Mouse (Mus musculus) liver, adult 2 months (tissue): ENCODE measurements at regions not wholly inside any gene's neighbourhood (a gene's known extent, or its start where the extent isn't known, plus 50 kb on each side); places are given as distances from the start of the nearest gene placed in this dataset.

Source experiments
- DNase-seq: peaks from one replicate; pipeline ENCODE4 v3.0.0-alpha.2; 2011; ENCODE audit warnings: low read depth, low spot score; ENCODE audit errors: extremely low read depth
- H3K27ac ChIP-seq: fragments of 200-500 bp; replicated peaks from 2 replicates; pipeline ENCODE4 v1.5.1; 2012; ENCODE audit warnings: low read depth, mild to moderate bottlenecking, control low read depth, inconsistent platforms, low read length; ENCODE audit not compliant: insufficient read depth
- H3K27me3 ChIP-seq: fragments of 200-500 bp; 2 replicates; pipeline ENCODE4 v1.6.1; 2012; ENCODE audit warnings: mild to moderate bottlenecking, moderate library complexity, low read length, inconsistent platforms; ENCODE audit not compliant: control insufficient read depth, insufficient read depth
- H3K36me3 ChIP-seq: fragments of 200-500 bp; 2 replicates; pipeline ENCODE4 v1.6.1; 2012; ENCODE audit warnings: low read length, inconsistent platforms; ENCODE audit not compliant: control insufficient read depth, insufficient read depth
- H3K4me1 ChIP-seq: fragments of 200-500 bp; 2 replicates; pipeline ENCODE4 v1.6.1; 2011; ENCODE audit warnings: low read length; ENCODE audit not compliant: control insufficient read depth, insufficient read depth
- H3K4me3 ChIP-seq: fragments of 200-500 bp; 2 replicates; pipeline ENCODE4 v1.5.1; 2011; ENCODE audit warnings: low read depth, mild to moderate bottlenecking, control low read depth, low read length, moderate library complexity; ENCODE audit not compliant: insufficient read depth
- H3K79me2 ChIP-seq: fragments of 200-500 bp; 2 replicates; pipeline ENCODE4 v1.6.1; 2012; ENCODE audit warnings: inconsistent platforms, mild to moderate bottlenecking, low read length, moderate library complexity; ENCODE audit not compliant: control insufficient read depth, insufficient read depth
- H3K9ac ChIP-seq: fragments of 200-500 bp; 2 replicates; pipeline ENCODE4 v1.6.1; 2012; ENCODE audit warnings: low read depth, mild to moderate bottlenecking, control low read depth, inconsistent platforms, low read length
- CTCF ChIP-seq: fragments of 200-500 bp; IDR thresholded peaks from 2 replicates; pipeline ENCODE4 v1.5.1; 2011; ENCODE audit warnings: low read depth, low read length, control low read depth
- POLR2A ChIP-seq: fragments of 200-500 bp; IDR thresholded peaks from 2 replicates; pipeline ENCODE4 v1.6.1; 2011; ENCODE audit warnings: low read length, control low read depth; ENCODE audit not compliant: insufficient read depth; ENCODE audit errors: extremely low read depth
- WGBS: fragments of 180-500 bp; shearing (Covaris S2); methylation state at CpG from one replicate; pipeline ENCODE4 v1.1.7; 2018; 5-methylcytosine and 5-hydroxymethylcytosine counted together

DNA sequence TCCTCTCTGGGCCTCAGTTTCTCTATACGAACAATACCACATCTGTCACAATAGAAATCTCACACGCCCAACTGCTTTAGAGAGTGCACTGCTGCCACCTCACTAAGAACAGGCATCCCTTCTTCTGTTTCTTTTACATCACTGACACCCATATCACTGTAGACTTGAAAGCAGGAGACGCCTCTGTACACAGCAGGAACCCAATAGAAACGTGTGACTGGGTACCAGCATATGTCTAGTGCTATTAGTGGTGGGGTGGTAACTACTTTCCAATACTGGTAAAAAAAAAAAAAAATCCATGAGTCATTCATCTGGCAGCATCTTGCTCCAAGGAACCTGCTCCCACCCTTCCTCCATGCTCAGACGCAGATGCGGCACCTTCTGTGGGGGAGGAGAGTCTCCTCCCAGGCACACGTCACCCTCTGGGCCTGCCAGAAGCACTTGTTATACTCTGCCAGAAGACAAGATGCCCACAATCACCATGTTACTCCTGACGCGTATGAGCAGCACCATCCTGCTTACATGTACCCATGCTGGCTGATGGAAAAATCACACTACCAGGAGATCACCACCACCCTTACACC lies 151.3 kb upstream of the Plxna4 start:
- WGBS = 82% methylated on average over 9 of the region's 9 CpGs
- Histone ChIP-seq H3K79me2 (no peaks in the 10 kb centered on the region), H3K36me3 (no peaks in the 10 kb centered on the region)

DNA sequence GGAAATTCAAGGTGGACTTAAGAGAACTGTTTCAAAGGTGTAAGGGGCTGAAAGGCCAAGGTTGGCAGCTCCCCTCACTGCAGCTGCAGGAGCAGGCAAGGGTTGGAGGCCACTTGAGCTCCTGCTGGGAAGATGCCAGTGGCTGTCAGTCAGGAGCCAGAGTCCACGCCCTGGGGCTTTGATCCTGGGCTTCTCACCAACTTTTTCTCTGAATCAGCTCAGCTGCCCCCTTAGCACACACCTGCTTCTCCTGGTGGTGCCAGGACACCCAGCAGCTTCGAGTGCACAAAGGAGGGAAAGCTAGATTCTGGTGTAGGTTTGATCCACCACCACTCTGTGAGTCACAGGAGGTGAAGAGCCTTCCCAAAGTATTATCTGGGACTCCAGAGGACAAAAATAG lies 140.7 kb upstream of the Plxna4 start:
- Histone ChIP-seq H3K27ac (no peak overlapping the region), H3K9ac (no peak overlapping the region), H3K4me3 (no peak overlapping the region), H3K27me3 (no peaks in the 10 kb centered on the region), H3K4me1 (no peaks in the 10 kb centered on the region), H3K36me3 (no peaks in the 10 kb centered on the region), H3K79me2 (no peaks in the 10 kb centered on the region)
- TF ChIP-seq POLR2A = no peak
- TF ChIP-seq CTCF = no peak
- 11% methylated on average over 2 of the region's 2 CpGs for WGBS
- DNase-seq = peak; percentile 7

More for the DNA sequence above, 151.3 kb upstream of the Plxna4 start:
- no peak for DNase-seq
- Histone ChIP-seq H3K4me1 (no peaks in the 10 kb centered on the region), H3K9ac (no peak overlapping the region), H3K27ac (no peak overlapping the region), H3K4me3 (no peak overlapping the region), H3K27me3 (no peaks in the 10 kb centered on the region)
- TF ChIP-seq CTCF (no peak), POLR2A (no peak)

DNA sequence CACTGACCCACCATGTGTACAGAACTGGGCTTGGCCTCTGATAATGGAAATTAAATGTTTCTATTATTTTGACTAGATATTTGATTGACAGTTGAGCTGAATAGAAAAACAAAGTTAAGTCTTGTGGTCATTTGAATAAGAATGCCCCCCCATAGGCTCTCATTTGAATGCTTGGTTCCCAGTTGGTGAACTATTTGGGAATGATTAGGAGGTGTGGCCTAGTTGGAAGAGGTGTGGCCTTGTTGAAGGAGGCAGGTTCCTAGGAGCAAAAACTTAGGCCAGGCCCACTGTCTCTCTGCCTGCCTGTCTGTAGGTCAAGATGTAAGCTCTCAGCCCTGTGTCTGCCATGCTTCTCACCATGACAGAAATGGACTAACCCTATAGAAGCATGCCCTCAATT lies 138.6 kb upstream of the Plxna4 start:
- no peak overlapping the region for H3K27ac ChIP-seq

DNA sequence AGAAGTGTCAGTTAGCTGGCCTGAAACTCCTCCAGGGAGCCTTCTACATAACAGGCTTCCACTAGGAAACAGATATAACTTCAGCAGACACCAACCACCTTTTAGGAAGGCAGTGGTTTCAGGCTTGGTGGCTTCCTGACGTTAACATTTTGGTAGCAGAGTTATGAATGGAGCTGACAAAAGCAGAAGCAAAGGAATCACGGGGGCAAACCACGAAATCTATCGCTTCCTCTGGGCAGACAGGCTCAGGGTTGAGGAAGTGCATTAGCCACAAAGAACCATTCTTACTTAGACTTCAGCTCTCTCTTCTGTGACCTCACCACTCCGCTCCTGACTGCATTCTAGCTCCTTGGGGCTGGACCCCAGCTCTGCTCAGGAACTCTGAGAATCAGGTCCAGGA lies 129.9 kb upstream of the Plxna4 start:
- H3K27ac ChIP-seq = no peak overlapping the region
- no peak overlapping the region for H3K9ac ChIP-seq
- no peaks in the 10 kb centered on the region for H3K27me3 ChIP-seq
- 77% methylated on average over 5 of the region's 5 CpGs for WGBS
- no peak overlapping the region for H3K4me3 ChIP-seq
- no peak for TF ChIP-seq POLR2A
- no peak for TF ChIP-seq CTCF
- no peaks in the 10 kb centered on the region for H3K36me3 ChIP-seq
- H3K79me2 ChIP-seq = no peaks in the 10 kb centered on the region
- H3K4me1 ChIP-seq = no peaks in the 10 kb centered on the region
- DNase-seq = peak; percentile 11

More for the DNA sequence above, 138.6 kb upstream of the Plxna4 start:
- Histone ChIP-seq H3K4me3 (no peak overlapping the region), H3K36me3 (no peaks in the 10 kb centered on the region), H3K4me1 (no peaks in the 10 kb centered on the region), H3K79me2 (no peaks in the 10 kb centered on the region), H3K27me3 (no peaks in the 10 kb centered on the region), H3K9ac (no peak overlapping the region)
- DNase-seq = no peak
- TF ChIP-seq POLR2A = no peak

DNA sequence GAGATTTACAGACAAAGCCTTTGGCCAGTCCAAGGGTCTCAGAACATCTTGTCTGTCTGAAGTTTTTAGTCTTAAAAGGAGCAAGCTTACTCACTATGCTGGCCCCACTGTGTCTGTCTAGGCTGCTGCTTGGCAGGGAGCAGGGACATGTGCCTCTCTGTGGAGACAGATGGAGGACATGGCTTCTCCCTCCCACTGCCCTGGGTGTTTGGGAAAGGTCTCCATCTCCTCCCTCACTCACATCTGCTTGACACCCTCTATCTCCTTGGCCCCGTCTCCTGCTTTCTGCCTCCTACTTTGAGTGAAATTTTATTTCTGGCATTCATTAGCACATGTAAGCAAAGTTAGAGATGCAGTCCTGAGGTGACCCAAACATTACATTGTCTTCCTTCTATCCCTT lies 127.1 kb upstream of the Plxna4 start:
- H3K9ac ChIP-seq = no peak overlapping the region
- H3K36me3 ChIP-seq = no peaks in the 10 kb centered on the region
- TF ChIP-seq POLR2A (no peak), CTCF (no peak)
- H3K27me3 ChIP-seq = no peaks in the 10 kb centered on the region
- no peak for DNase-seq
- no peaks in the 10 kb centered on the region for H3K4me1 ChIP-seq
- H3K27ac ChIP-seq = no peak overlapping the region
- H3K4me3 ChIP-seq = no peak overlapping the region
- WGBS = 77% methylated on average over 1 of the region's 1 CpGs
- no peaks in the 10 kb centered on the region for H3K79me2 ChIP-seq

DNA sequence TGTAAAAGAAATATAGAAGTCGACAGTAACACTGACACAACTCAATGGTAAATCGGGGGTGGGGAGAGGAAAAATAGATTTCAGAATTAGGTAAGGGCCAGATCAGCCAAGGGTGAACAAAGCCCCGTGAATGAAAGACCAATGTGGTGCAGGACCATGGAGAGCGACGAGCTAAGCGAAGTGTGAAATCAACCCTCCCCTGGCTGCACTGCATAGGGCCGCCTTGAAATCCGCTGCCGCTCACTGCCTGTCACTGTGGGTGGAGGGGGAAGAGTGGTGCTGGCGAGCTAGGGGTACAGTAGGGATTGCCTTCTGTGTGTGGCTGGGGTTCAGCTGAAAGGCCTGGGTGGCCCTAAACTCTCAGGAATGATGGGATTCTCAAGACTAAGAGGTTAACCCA lies 122.2 kb upstream of the Plxna4 start:
- no peak overlapping the region for H3K9ac ChIP-seq
- H3K27ac ChIP-seq = no peak overlapping the region
- no peaks in the 10 kb centered on the region for H3K36me3 ChIP-seq
- H3K4me1 ChIP-seq = no peaks in the 10 kb centered on the region
- H3K79me2 ChIP-seq = no peaks in the 10 kb centered on the region
- TF ChIP-seq POLR2A = no peak
- no peak for TF ChIP-seq CTCF
- WGBS = 14% methylated on average over 10 of the region's 10 CpGs
- no peak for DNase-seq
- H3K27me3 ChIP-seq = no peaks in the 10 kb centered on the region
- no peak overlapping the region for H3K4me3 ChIP-seq
